ENCODE assay signal across 12 mouse cellular contexts in the genomic region with DNA sequence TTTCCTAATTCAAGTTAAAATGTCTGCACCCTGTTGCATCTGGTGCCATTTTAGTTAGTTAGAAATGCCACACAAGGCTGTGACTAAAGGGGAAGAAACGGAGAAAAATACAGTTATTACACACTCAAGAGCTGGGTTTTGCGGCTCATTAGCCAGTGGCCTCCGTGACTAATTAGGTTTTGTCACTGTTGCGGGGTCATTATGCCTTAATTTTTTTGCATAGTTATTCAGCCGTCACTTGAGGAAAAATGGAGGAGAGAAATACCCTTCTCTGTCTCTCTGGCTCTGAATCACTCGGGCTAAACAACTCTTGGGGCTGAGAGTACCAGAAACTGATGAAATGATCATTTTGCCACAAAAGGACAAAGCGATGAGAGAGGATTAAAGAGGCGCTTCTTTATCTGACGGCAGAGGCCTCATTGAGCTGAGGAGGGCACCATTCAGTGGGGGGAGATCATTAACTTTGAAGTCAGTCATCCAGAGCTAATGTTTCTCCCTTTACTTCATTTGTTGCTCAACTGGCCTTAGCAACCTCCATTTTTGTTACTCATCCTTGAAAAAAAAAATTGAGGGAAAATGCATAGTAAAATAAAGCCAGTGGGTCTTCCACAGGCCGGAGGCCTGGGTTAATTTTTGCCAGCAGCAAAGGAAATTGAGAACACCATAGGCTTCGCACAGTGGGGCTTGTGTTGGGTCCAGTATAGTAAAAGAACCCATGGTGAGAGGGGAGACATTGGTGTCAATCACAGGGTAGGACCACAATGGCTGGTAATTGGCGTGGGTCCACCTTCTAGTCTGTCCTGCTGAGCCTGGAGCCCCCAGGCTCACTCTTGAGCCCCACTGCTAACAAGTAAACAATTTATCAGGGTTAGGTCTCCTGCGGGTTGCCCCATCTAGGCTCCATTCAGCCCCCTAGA. TPM values are rescaled to one million over a fixed set of nuclear protein-coding genes. Genes with fewer than 3 reads are reported as not detected.
DNase-seq lines count a peak whose midpoint lies in the region; ATAC-seq and TF ChIP-seq lines count a peak whose summit lies in the region.
"Had no signal": no experiment of that assay in that cellular context is flagged by ENCODE, and none has a peak within 500 bp of the region (broad histone marks: within the 10 kb centered on the region; RNA-seq: fewer than 3 reads in every experiment).

No protein-coding gene starts in this region.

- 40% methylated on average over 13 of the region's 13 CpGs for WGBS in kidney, adult 2 months
- 42% methylated on average over 13 of the region's 13 CpGs for WGBS in kidney, embryonic 14.5 days
- WGBS in hindbrain, embryonic 11.5 days: 26% methylated on average over 13 of the region's 13 CpGs
- WGBS in midbrain, embryonic 15.5 days: 17% methylated on average over 13 of the region's 13 CpGs
- 87% methylated on average over 13 of the region's 13 CpGs for WGBS in stomach, postnatal 0 days
- 93% methylated on average over 13 of the region's 13 CpGs for WGBS in lung, adult 2 months

- no peak overlapping the region for H3K4me2 ChIP-seq in kidney, embryonic 14.5 days (replicated peaks; ENCODE audit: low read depth, low read length)
- no peak overlapping the region for H3K4me2 ChIP-seq in hindbrain, embryonic 11.5 days (replicated peaks; ENCODE audit: low read depth, low read length)
- H3K4me2 ChIP-seq in midbrain, embryonic 15.5 days: no peak overlapping the region
- no peak overlapping the region for H3K4me2 ChIP-seq in stomach, postnatal 0 days (replicated peaks; ENCODE audit: low read depth)
- H3K4me2 ChIP-seq: heart, embryonic 12.5 days had no signal

- peak; percentile 33 for DNase-seq in kidney, adult 2 months
- peak; percentile 50 for DNase-seq in embryo, embryonic 9.5 days (ENCODE audit: extremely low spot score)
- DNase-seq in hindbrain, embryonic 11.5 days (ENCODE audit: low spot score): peak; percentile 57
- DNase-seq in cerebellum, adult 11-12 months: no peak
- no peak for DNase-seq in stomach, postnatal 0 days (ENCODE audit: low spot score)
- no peak for DNase-seq in lung, adult 2 months
- DNase-seq: cerebellum, adult 9-10 months; spleen, adult 18-20 months had no signal

- H3K36me3 ChIP-seq in kidney, adult 2 months (ENCODE audit: control insufficient read depth, insufficient read depth, low read length): no peaks in the 10 kb centered on the region
- no peaks in the 10 kb centered on the region for H3K36me3 ChIP-seq in kidney, embryonic 14.5 days (ENCODE audit: control insufficient read depth, insufficient read depth, low read length)
- H3K36me3 ChIP-seq in hindbrain, embryonic 11.5 days (ENCODE audit: control insufficient read depth, insufficient read depth, low read length): no peaks in the 10 kb centered on the region
- H3K36me3 ChIP-seq in midbrain, embryonic 15.5 days (replicated peaks): no peaks in the 10 kb centered on the region
- no peaks in the 10 kb centered on the region for H3K36me3 ChIP-seq in stomach, postnatal 0 days (ENCODE audit: control insufficient read depth, insufficient read depth, low read length)
- H3K36me3 ChIP-seq: heart, embryonic 12.5 days had no signal

- H3K4me3 ChIP-seq in kidney, adult 2 months (ENCODE audit: insufficient read depth, low read depth, low read length): no peak overlapping the region
- H3K4me3 ChIP-seq in kidney, embryonic 14.5 days (ENCODE audit: low read length): no peak overlapping the region
- no peak overlapping the region for H3K4me3 ChIP-seq in hindbrain, embryonic 11.5 days (ENCODE audit: low read depth, low read length)
- H3K4me3 ChIP-seq in midbrain, embryonic 15.5 days: no peak overlapping the region
- no peak overlapping the region for H3K4me3 ChIP-seq in stomach, postnatal 0 days (ENCODE audit: low read depth, low read length)
- H3K4me3 ChIP-seq in lung, adult 2 months (replicated peaks; ENCODE audit: extremely low read depth, low read depth, low read length): no peak overlapping the region
- H3K4me3 ChIP-seq: heart, embryonic 12.5 days had no signal

- TF ChIP-seq CTCF in kidney, adult 2 months (conservative IDR thresholded peaks at IDR 0.05; ENCODE audit: insufficient read depth, insufficient read length, low read depth, low read length): no peak
- TF ChIP-seq CTCF in stomach, postnatal 0 days (IDR thresholded peaks at IDR 0.05; ENCODE audit: low read depth): no peak
- TF ChIP-seq CTCF in lung, adult 2 months (IDR thresholded peaks at IDR 0.05; ENCODE audit: insufficient read depth, low read length): no peak

- no peak overlapping the region for H3K27ac ChIP-seq in kidney, adult 2 months (ENCODE audit: insufficient read depth, low read depth, low read length)
- H3K27ac ChIP-seq in kidney, embryonic 14.5 days (ENCODE audit: low read depth, low read length): no peak overlapping the region
- no peak overlapping the region for H3K27ac ChIP-seq in hindbrain, embryonic 11.5 days (ENCODE audit: low read depth, low read length)
- H3K27ac ChIP-seq in midbrain, embryonic 15.5 days: no peak overlapping the region
- no peak overlapping the region for H3K27ac ChIP-seq in stomach, postnatal 0 days (replicated peaks)
- H3K27ac ChIP-seq: liver, embryonic 14.5 days had no signal

- H3K9me3 ChIP-seq in kidney, embryonic 14.5 days (ENCODE audit: control insufficient read depth, low read length): no peaks in the 10 kb centered on the region
- H3K9me3 ChIP-seq in hindbrain, embryonic 11.5 days (ENCODE audit: control insufficient read depth, low read length): no peaks in the 10 kb centered on the region
- no peaks in the 10 kb centered on the region for H3K9me3 ChIP-seq in midbrain, embryonic 15.5 days
- H3K9me3 ChIP-seq in stomach, postnatal 0 days (ENCODE audit: control insufficient read depth, low read length): no peaks in the 10 kb centered on the region
- H3K9me3 ChIP-seq: heart, embryonic 12.5 days had no signal

- TF ChIP-seq EP300 in stomach, postnatal 0 days (optimal IDR thresholded peaks at IDR 0.05): no peak

- ATAC-seq in kidney, embryonic 14.5 days (ENCODE audit: low FRiP score, low TSS enrichment): no peak
- peak; percentile 82 for ATAC-seq in hindbrain, embryonic 11.5 days (ENCODE audit: low FRiP score)
- peak; percentile 68 for ATAC-seq in midbrain, embryonic 15.5 days (replicated peaks)
- ATAC-seq in stomach, postnatal 0 days (ENCODE audit: low FRiP score, low TSS enrichment): no peak

- no peak overlapping the region for H3K9ac ChIP-seq in kidney, embryonic 14.5 days (ENCODE audit: low read depth, low read length)
- no peak overlapping the region for H3K9ac ChIP-seq in hindbrain, embryonic 11.5 days (ENCODE audit: low read depth, low read length)
- no peak overlapping the region for H3K9ac ChIP-seq in midbrain, embryonic 15.5 days
- no peak overlapping the region for H3K9ac ChIP-seq in stomach, postnatal 0 days (ENCODE audit: low read length)
- H3K9ac ChIP-seq: heart, embryonic 12.5 days; liver, embryonic 14.5 days had no signal

- no peaks in the 10 kb centered on the region for H3K4me1 ChIP-seq in kidney, adult 2 months (ENCODE audit: control insufficient read depth, insufficient read depth, low read length)
- no peaks in the 10 kb centered on the region; the same call in 1 of the 2 replicates for H3K4me1 ChIP-seq in kidney, embryonic 14.5 days (ENCODE audit: control insufficient read depth, insufficient read depth, low read length)
- 0 out of 2 replicates have a peak, but pooled peaks cover 2% of the 10 kb centered on the region for H3K4me1 ChIP-seq in hindbrain, embryonic 11.5 days (replicated peaks; ENCODE audit: control insufficient read depth, insufficient read depth, low read length)
- H3K4me1 ChIP-seq in midbrain, embryonic 15.5 days: peaks cover 14% of the 10 kb centered on the region
- no peaks in the 10 kb centered on the region for H3K4me1 ChIP-seq in stomach, postnatal 0 days (replicated peaks; ENCODE audit: control insufficient read depth, insufficient read depth)
- H3K4me1 ChIP-seq in lung, adult 2 months (ENCODE audit: control insufficient read depth, insufficient read depth, low read length): no peaks in the 10 kb centered on the region

- no peaks in the 10 kb centered on the region; the same call in 1 of the 2 replicates for H3K27me3 ChIP-seq in kidney, adult 2 months (replicated peaks; ENCODE audit: control insufficient read depth, insufficient read depth, low read length)
- peaks cover 36% of the 10 kb centered on the region for H3K27me3 ChIP-seq in kidney, embryonic 14.5 days (ENCODE audit: control insufficient read depth, insufficient read depth, low read length)
- H3K27me3 ChIP-seq in hindbrain, embryonic 11.5 days (ENCODE audit: control insufficient read depth, insufficient read depth, low read length): peaks cover 90% of the 10 kb centered on the region
- H3K27me3 ChIP-seq in midbrain, embryonic 15.5 days (replicated peaks): peaks cover 84% of the 10 kb centered on the region
- no peaks in the 10 kb centered on the region for H3K27me3 ChIP-seq in stomach, postnatal 0 days (ENCODE audit: control insufficient read depth, insufficient read depth, low read length)

- no peak for TF ChIP-seq POLR2A in kidney, adult 2 months (IDR thresholded peaks at IDR 0.05; ENCODE audit: low read depth, low read length)
- TF ChIP-seq POLR2A in lung, adult 2 months (IDR thresholded peaks at IDR 0.05; ENCODE audit: borderline replicate concordance, extremely low read depth, low read depth, low read length): no peak

RNA-seq across cellular contexts. Expression of gene Htatip2, which starts 59.5 kb away (rescaled TPM):
- 11.4 and 16.2 TPM in 2 replicates for polyA plus RNA-seq in kidney, adult 2 months (2012; rRNA removed)
- polyA plus RNA-seq in kidney, embryonic 14.5 days (2014; fragmentation: Nextera tagmentation; extraction: Ambion mirVana): 6.5 and 6.8 TPM in 2 replicates
- 3.3 and 4.4 TPM in 2 replicates for polyA plus RNA-seq in hindbrain, embryonic 11.5 days (2014; fragmentation: Nextera tagmentation; extraction: Ambion mirVana)
- 3.0 and 3.5 TPM in 2 replicates for polyA plus RNA-seq in midbrain, embryonic 15.5 days (2015; fragmentation: Nextera tagmentation; extraction: Ambion mirVana)
- polyA plus RNA-seq in stomach, postnatal 0 days (2015; fragmentation: Nextera tagmentation; extraction: Ambion mirVana): 85.4 and 96.0 TPM in 2 replicates
- 6.4 and 11.7 TPM in 2 replicates for polyA plus RNA-seq in lung, adult 2 months (2012; rRNA removed)

Comparison
In these comparisons a context has a peak if more than half of its experiments do, and no peak if none do; other contexts are left out.
1. DNase-seq: peak in kidney, adult 2 months (single experiment), embryo, embryonic 9.5 days (single experiment) and hindbrain, embryonic 11.5 days (single experiment); none in cerebellum, adult 11-12 months (single experiment), stomach, postnatal 0 days (single experiment) and lung, adult 2 months (single experiment).
2. ATAC-seq: peak in hindbrain, embryonic 11.5 days (single experiment) and midbrain, embryonic 15.5 days (single experiment); none in kidney, embryonic 14.5 days (single experiment) and stomach, postnatal 0 days (single experiment).